Mouse (Mus musculus): ENCODE data around the gene Aes.

DNA sequence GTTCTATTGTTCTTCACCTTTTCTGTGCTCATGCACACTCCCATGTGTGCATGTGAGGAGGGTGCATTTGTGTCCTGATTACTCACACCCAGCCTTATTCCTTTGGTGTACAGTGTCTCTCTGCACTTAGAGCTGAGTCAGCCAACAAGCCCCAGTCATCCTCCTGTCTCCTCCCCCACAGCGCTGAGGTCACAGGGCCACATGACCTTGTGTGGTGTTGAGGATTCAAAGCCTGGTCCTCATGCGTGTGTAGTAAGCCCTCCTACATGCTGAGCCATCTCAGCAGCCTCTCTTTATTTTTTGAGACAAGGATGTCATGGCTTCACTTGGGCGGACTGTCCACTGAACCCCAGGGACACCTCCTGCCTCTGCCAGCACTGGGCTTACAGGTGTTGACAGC lies 53.5 kb downstream of the Aes start:
- TF ChIP-seq CTCF (IDR thresholded peaks at IDR 0.05; ENCODE audit: low read depth, low read length), result no peak
- TF ChIP-seq POLR2A (IDR thresholded peaks at IDR 0.05; ENCODE audit: insufficient read depth, low read length), result no peak

Measured in ES-Bruce4 (cell line).